Mouse (Mus musculus) large intestine, adult 2 months (tissue): ENCODE results near the gene Hesx1. TPM values are rescaled to one million over a fixed set of nuclear protein-coding genes. Genes with fewer than 3 reads are reported as not detected.

Experiments
- DNase-seq: peaks from one replicate; pipeline ENCODE4 v3.0.0-alpha.2; 2012; ENCODE audit warnings: low read depth, low spot score
- WGBS: fragments of 180-500 bp; shearing (Covaris S2); methylation state at CpG from one replicate; pipeline ENCODE4 v1.1.7; 2018; 5-methylcytosine and 5-hydroxymethylcytosine counted together
- polyA plus RNA-seq: library from polyadenylated mRNA; depleted of rRNA; stranded (reverse); fragments of >200 nt; gene quantifications from 2 replicates; pipeline ENCODE4 v1.2.3, GENCODE M21; 2012; rRNA removed

Gene Hesx1
- polyA plus RNA-seq, 1 experiment = not detected

GRCm38 (mm10) chr14:27050560-27051510, 56.6 kb downstream of the Hesx1 start:
- no peak for DNase-seq
- 82% methylated on average over 18 of the region's 18 CpGs for whole genome bisulfite sequencing

DNA sequence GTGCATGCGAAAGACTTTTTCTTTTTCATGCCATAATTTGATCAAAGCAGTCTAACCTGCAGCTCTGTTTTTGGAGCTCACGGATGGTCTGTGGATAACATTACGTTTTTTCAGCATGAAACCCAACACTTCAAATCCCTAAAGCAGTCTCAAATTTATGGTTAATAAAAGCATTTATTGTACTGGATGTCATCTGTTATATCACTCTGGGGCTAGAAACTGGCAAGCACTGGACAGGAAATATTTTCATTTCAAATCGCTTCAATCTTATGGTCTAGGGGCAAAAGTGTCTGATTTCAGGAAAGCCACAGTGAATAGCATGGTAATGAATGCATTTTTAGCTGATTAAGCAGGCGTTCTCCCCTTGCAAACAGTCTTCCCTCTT, 57.3 kb downstream of the Hesx1 start:
- 87% methylated on average over 5 of the region's 5 CpGs for WGBS
- no peak for DNase-seq

Other genes starting within 250 kb of the Hesx1 start
- not detected in 2 replicates for gene Asb14, start 99.9 kb upstream of the Hesx1 start, polyA plus RNA-seq
- 2.9 and 3.6 TPM in 2 replicates for gene Appl1, start 23.2 kb upstream of the Hesx1 start, polyA plus RNA-seq
- gene Il17rd, start 44.5 kb downstream of the Hesx1 start, polyA plus RNA-seq = 0.98 and 1.8 TPM in 2 replicates
- gene Arhgef3, start 120.5 kb downstream of the Hesx1 start, polyA plus RNA-seq = 8.4 and 12.2 TPM in 2 replicates